Mouse (Mus musculus) layer of hippocampus, adult 2 months (tissue): Measurements from ENCODE around the gene Zscan2. TPM values are rescaled to one million over a fixed set of nuclear protein-coding genes. Genes with fewer than 3 reads are reported as not detected.

Experiments used
- DNase-seq, 2 experiments: peaks; one replicate each; pipeline ENCODE4 v3.0.0; 2022; ENCODE audit warnings: low spot score in 2 of 2
- H3K27ac ChIP-seq: fragments of 200-600 bp; 2 replicates; pipeline ENCODE4 v1.8.1; 2022
- H3K4me3 ChIP-seq: fragments of 200-600 bp; 2 replicates; pipeline ENCODE4 v1.8.1; 2022; ENCODE audit warnings: mild to moderate bottlenecking
- CTCF ChIP-seq: fragments of 200-600 bp; conservative IDR thresholded peaks from 2 replicates; pipeline ENCODE4 v1.8.1; 2022; ENCODE audit warnings: antibody characterized with exemption, mild to moderate bottlenecking, moderate library complexity
- total RNA-seq, 2 experiments: library from RNA; stranded (reverse); gene quantifications; 2 replicates each; pipeline ENCODE4 v1.2.3; 2021

The Zscan2 gene
- total RNA-seq, 2 experiments from 2014 or later, result 15.1 to 17.4 TPM

- Histone ChIP-seq H3K27ac (no peak overlapping the region), H3K4me3 (no peak overlapping the region)
- no peak for TF ChIP-seq CTCF
- DNase-seq, result no peak
Measured at GRCm38 (mm10) chr7:80833651-80834532, 26.8 kb upstream of the Zscan2 start.

- DNase-seq, result no peak
- no peak for TF ChIP-seq CTCF
Measured at GRCm38 (mm10) chr7:80835984-80836652, 24.6 kb upstream of the Zscan2 start.

GRCm38 (mm10) chr7:80837736-80838135 lies 23.0 kb upstream of the Zscan2 start:
- Histone ChIP-seq H3K27ac (no peak overlapping the region), H3K4me3 (no peak overlapping the region)
- DNase-seq, result no peak
- TF ChIP-seq CTCF, result no peak

More at GRCm38 (mm10) chr7:80835984-80836652, 24.6 kb upstream of the Zscan2 start:
- Histone ChIP-seq H3K27ac (no peak overlapping the region), H3K4me3 (no peak overlapping the region)

- no peak for TF ChIP-seq CTCF
- DNase-seq, result no peak
- Histone ChIP-seq H3K4me3 (no peak overlapping the region), H3K27ac (no peak overlapping the region)
Measured at GRCm38 (mm10) chr7:80838247-80838646, 22.5 kb upstream of the Zscan2 start.

GRCm38 (mm10) chr7:80839755-80840154 lies 21.0 kb upstream of the Zscan2 start:
- no peak overlapping the region for H3K27ac ChIP-seq
- no peak overlapping the region for H3K4me3 ChIP-seq
- no peak for DNase-seq
- TF ChIP-seq CTCF, result no peak

- no peak for DNase-seq
- TF ChIP-seq CTCF, result no peak
- H3K27ac ChIP-seq, result no peak overlapping the region
- H3K4me3 ChIP-seq, result no peak overlapping the region
Measured at GRCm38 (mm10) chr7:80840241-80840640, 20.5 kb upstream of the Zscan2 start.

GRCm38 (mm10) chr7:80840937-80841336 lies 19.8 kb upstream of the Zscan2 start:
- H3K4me3 ChIP-seq, result no peak overlapping the region
- no peak overlapping the region for H3K27ac ChIP-seq
- TF ChIP-seq CTCF, result no peak
- no peak for DNase-seq

GRCm38 (mm10) chr7:80842132-80842531 lies 18.6 kb upstream of the Zscan2 start:
- no peak for DNase-seq
- no peak for TF ChIP-seq CTCF
- no peak overlapping the region for H3K27ac ChIP-seq
- H3K4me3 ChIP-seq, result no peak overlapping the region

GRCm38 (mm10) chr7:80843176-80843575 lies 17.5 kb upstream of the Zscan2 start:
- DNase-seq, result no peak
- H3K27ac ChIP-seq, result no peak overlapping the region
- H3K4me3 ChIP-seq, result no peak overlapping the region
- TF ChIP-seq CTCF, result no peak

GRCm38 (mm10) chr7:80843910-80844640 lies 16.6 kb upstream of the Zscan2 start:
- no peak overlapping the region for H3K27ac ChIP-seq
- H3K4me3 ChIP-seq, result no peak overlapping the region
- DNase-seq, result no peak
- TF ChIP-seq CTCF, result no peak

GRCm38 (mm10) chr7:80844691-80845090 lies 16.0 kb upstream of the Zscan2 start:
- no peak for TF ChIP-seq CTCF
- DNase-seq, result no peak
- Histone ChIP-seq H3K4me3 (no peak overlapping the region), H3K27ac (no peak overlapping the region)

- no peak for TF ChIP-seq CTCF
- DNase-seq, result no peak
- no peak overlapping the region for H3K4me3 ChIP-seq
- no peak overlapping the region for H3K27ac ChIP-seq
Measured at GRCm38 (mm10) chr7:80845621-80846279, 15.0 kb upstream of the Zscan2 start.
